Mouse (Mus musculus) heart, postnatal 0 days (tissue): ENCODE results near the gene Gja6. TPM values are rescaled to one million over a fixed set of nuclear protein-coding genes. Genes with fewer than 3 reads are reported as not detected.

Experiments used
- ATAC-seq: fragments of 200-750 bp; cut with Nextera tagmentation; 2 replicates; pipeline ENCODE4 v1.8.0; 2017; ENCODE audit warnings: low read depth, moderate number of reproducible peaks, moderate library complexity; ENCODE audit not compliant: insufficient read depth
- DNase-seq: peaks from one replicate; pipeline ENCODE4 v3.0.0-alpha.2; 2016; ENCODE audit warnings: low spot score
- H3K27ac ChIP-seq: fragments of 300-500 bp; sonication (generic); 2 replicates; pipeline ENCODE4 v1.5.1; 2014; ENCODE audit warnings: low read depth, mild to moderate bottlenecking
- H3K27me3 ChIP-seq: fragments of 300-500 bp; sonication (generic); 2 replicates; pipeline ENCODE4 v1.6.1; 2014; ENCODE audit warnings: low read length, mixed read lengths; ENCODE audit not compliant: control insufficient read depth, insufficient read depth
- H3K36me3 ChIP-seq: fragments of 300-500 bp; sonication (generic); replicated peaks from 2 replicates; pipeline ENCODE4 v1.6.1; 2014; ENCODE audit warnings: low read length, mixed read lengths; ENCODE audit not compliant: control insufficient read depth, insufficient read depth
- H3K4me1 ChIP-seq: fragments of 300-500 bp; sonication (generic); 2 replicates; pipeline ENCODE4 v1.6.1; 2014; ENCODE audit warnings: antibody characterized with exemption; ENCODE audit not compliant: control insufficient read depth, insufficient read depth
- H3K4me2 ChIP-seq: fragments of 300-500 bp; sonication (generic); 2 replicates; pipeline ENCODE4 v1.6.1; 2014; ENCODE audit warnings: low read depth, mild to moderate bottlenecking, low read length, moderate library complexity
- H3K4me3 ChIP-seq: fragments of 300-500 bp; sonication (generic); 2 replicates; pipeline ENCODE4 v1.5.1; 2014; ENCODE audit warnings: low read depth, low read length
- H3K9ac ChIP-seq: fragments of 300-500 bp; sonication (generic); replicated peaks from 2 replicates; pipeline ENCODE4 v1.6.1; 2014; ENCODE audit warnings: low read depth, low read length, mixed read lengths
- H3K9me3 ChIP-seq: fragments of 300-500 bp; sonication (generic); replicated peaks from 2 replicates; pipeline ENCODE4 v1.6.1; 2016; ENCODE audit warnings: low read length; ENCODE audit not compliant: control insufficient read depth
- CTCF ChIP-seq: IDR thresholded peaks from 2 replicates; pipeline ENCODE4 v1.5.1; 2016; ENCODE audit warnings: antibody characterized with exemption, control low read depth, low read depth
- EP300 ChIP-seq: IDR thresholded peaks from 2 replicates; pipeline ENCODE4 v1.6.1; 2016; ENCODE audit warnings: antibody characterized with exemption, low read depth
- WGBS: fragments of 180-500 bp; shearing (Covaris S2); extraction: QIAGEN DNeasy Blood & Tissue Kit; methylation state at CpG from one replicate; pipeline ENCODE4 v1.1.7; 2014; 5-methylcytosine and 5-hydroxymethylcytosine counted together
- polyA plus RNA-seq: library from polyadenylated mRNA; unstranded; fragments of >200 nt; fragmentation: Nextera tagmentation; extraction: Ambion mirVana; gene quantifications from 2 replicates; pipeline ENCODE4 v1.2.1, GENCODE M21; 2015
- total RNA-seq: library from RNA; depleted of rRNA; stranded (reverse); fragments of >200 nt; gene quantifications from 2 replicates; pipeline ENCODE4 v1.2.3, GENCODE M21; 2014; ENCODE audit warnings: low replicate concordance; rRNA removed

Gene Gja6
- total and polyA plus RNA-seq, 2 experiments from 2014 or later, result 0.07 to 0.73 TPM

- no peak overlapping the region for H3K9ac ChIP-seq
- H3K4me3 ChIP-seq, result no peak overlapping the region
- H3K9me3 ChIP-seq, result no peaks in the 10 kb centered on the region
- H3K36me3 ChIP-seq, result no peaks in the 10 kb centered on the region
- H3K4me2 ChIP-seq, result no peak overlapping the region
- no peak for TF ChIP-seq CTCF
- no peak for TF ChIP-seq EP300
- H3K27ac ChIP-seq, result no peak overlapping the region
- no peaks in the 10 kb centered on the region for H3K27me3 ChIP-seq
- H3K4me1 ChIP-seq, result no peaks in the 10 kb centered on the region
- no peak for ATAC-seq
- WGBS, result 62% methylated on average over 2 of the region's 2 CpGs
- DNase-seq, result no peak
These were observed 20.6 kb downstream of the Gja6 start for GRCm38 (mm10) chrX:160886301-160886700.

DNA sequence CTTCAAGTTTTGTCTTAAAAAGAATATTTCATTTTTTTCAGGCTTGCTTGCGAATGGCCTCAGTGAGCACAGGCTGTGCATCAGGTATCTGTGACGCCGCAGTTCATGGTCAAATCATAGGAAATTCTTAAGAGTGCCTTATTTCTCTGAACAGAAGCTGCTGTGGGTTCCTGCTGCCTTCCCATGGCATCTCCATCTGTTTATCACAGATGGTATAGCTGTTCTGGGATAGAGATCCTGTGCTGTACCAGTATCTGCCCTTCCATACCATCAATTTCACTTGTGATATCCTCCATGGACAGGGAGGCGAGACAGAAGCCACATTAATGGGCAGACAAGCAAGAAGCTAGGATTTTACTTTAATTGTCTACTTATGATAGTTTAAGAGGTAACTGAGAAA lies 40.3 kb downstream of the Gja6 start:
- no peaks in the 10 kb centered on the region for H3K9me3 ChIP-seq
- H3K4me3 ChIP-seq, result no peak overlapping the region
- H3K36me3 ChIP-seq, result no peaks in the 10 kb centered on the region
- 82% methylated on average over 4 of the region's 4 CpGs for WGBS
- ATAC-seq (no peak), DNase-seq (no peak)
- no peaks in the 10 kb centered on the region for H3K27me3 ChIP-seq
- H3K4me2 ChIP-seq, result no peak overlapping the region
- H3K9ac ChIP-seq, result no peak overlapping the region
- TF ChIP-seq EP300 (no peak), CTCF (no peak)
- H3K4me1 ChIP-seq, result no peaks in the 10 kb centered on the region
- H3K27ac ChIP-seq, result no peak overlapping the region

- ATAC-seq (no peak), DNase-seq (no peak)
- no peaks in the 10 kb centered on the region for H3K4me1 ChIP-seq
- H3K9me3 ChIP-seq, result no peaks in the 10 kb centered on the region
- no peaks in the 10 kb centered on the region for H3K36me3 ChIP-seq
- WGBS, result 85% methylated on average over 4 of the region's 4 CpGs
- H3K4me3 ChIP-seq, result no peak overlapping the region
- H3K27me3 ChIP-seq, result no peaks in the 10 kb centered on the region
- H3K4me2 ChIP-seq, result no peak overlapping the region
- no peak overlapping the region for H3K9ac ChIP-seq
- TF ChIP-seq CTCF (no peak), EP300 (no peak)
- H3K27ac ChIP-seq, result no peak overlapping the region
These were observed 41.8 kb downstream of the Gja6 start for GRCm38 (mm10) chrX:160865022-160865421.

- H3K9ac ChIP-seq, result no peak overlapping the region
- WGBS, result 70% methylated on average over 4 of the region's 4 CpGs
- no peak for DNase-seq
These were observed 43.0 kb downstream of the Gja6 start for GRCm38 (mm10) chrX:160863689-160864383.

More at GRCm38 (mm10) chrX:160863689-160864383, 43.0 kb downstream of the Gja6 start:
- Histone ChIP-seq H3K4me3 (no peak overlapping the region), H3K36me3 (no peaks in the 10 kb centered on the region), H3K4me1 (no peaks in the 10 kb centered on the region), H3K4me2 (no peak overlapping the region), H3K27ac (no peak overlapping the region), H3K27me3 (no peaks in the 10 kb centered on the region), H3K9me3 (no peaks in the 10 kb centered on the region)
- TF ChIP-seq CTCF (no peak), EP300 (no peak)
- no peak for ATAC-seq

Other genes with a start within 250 kb of the Gja6 start
- not detected in 2 replicates for gene Ppef1, start 171.3 kb downstream of the Gja6 start, total RNA-seq
- gene Ppef1, start 171.3 kb downstream of the Gja6 start, polyA plus RNA-seq, result not detected in 2 replicates
- 0.19 TPM in 1 of 2 replicates, not detected in the other for gene Rs1, start 139.0 kb downstream of the Gja6 start, total RNA-seq
- gene Rs1, start 139.0 kb downstream of the Gja6 start, polyA plus RNA-seq, result 0.05 TPM in 1 of 2 replicates, not detected in the other
- 3.3 and 4.4 TPM in 2 replicates for gene Cdkl5, start 87.7 kb upstream of the Gja6 start, total RNA-seq
- gene Cdkl5, start 87.7 kb upstream of the Gja6 start, polyA plus RNA-seq, result 1.7 TPM in 2 replicates
- 0.88 and 2.6 TPM in 2 replicates for gene Scml2, start 210.1 kb upstream of the Gja6 start, total RNA-seq
- 1.2 TPM in 2 replicates for gene Scml2, start 210.1 kb upstream of the Gja6 start, polyA plus RNA-seq